Mouse (Mus musculus) splenic B cell, adult 2 months (primary cell): ENCODE measurements around the gene Urb1.
"Not testable (repeated sequence)": the region's sequence is repeated elsewhere in the genome, so short reads cannot be mapped to it uniquely, and the experiment has no call there.

Source experiments
- DNase-seq: peaks from one replicate; pipeline ENCODE4 v3.0.0-alpha.2; 2011; ENCODE audit warnings: low read depth, low spot score
- H3K27me3 ChIP-seq: 2 replicates; pipeline ENCODE4 v1.6.1; 2012; ENCODE audit warnings: mild to moderate bottlenecking, low read length, moderate library complexity, mixed read lengths; ENCODE audit not compliant: control insufficient read depth, poor library complexity, insufficient read depth, severe bottlenecking
- H3K36me3 ChIP-seq: 2 replicates; pipeline ENCODE4 v1.6.1; 2012; ENCODE audit warnings: mild to moderate bottlenecking, low read length, moderate library complexity, mixed read lengths; ENCODE audit not compliant: control insufficient read depth, poor library complexity, insufficient read depth, severe bottlenecking

The Urb1 gene

DNA sequence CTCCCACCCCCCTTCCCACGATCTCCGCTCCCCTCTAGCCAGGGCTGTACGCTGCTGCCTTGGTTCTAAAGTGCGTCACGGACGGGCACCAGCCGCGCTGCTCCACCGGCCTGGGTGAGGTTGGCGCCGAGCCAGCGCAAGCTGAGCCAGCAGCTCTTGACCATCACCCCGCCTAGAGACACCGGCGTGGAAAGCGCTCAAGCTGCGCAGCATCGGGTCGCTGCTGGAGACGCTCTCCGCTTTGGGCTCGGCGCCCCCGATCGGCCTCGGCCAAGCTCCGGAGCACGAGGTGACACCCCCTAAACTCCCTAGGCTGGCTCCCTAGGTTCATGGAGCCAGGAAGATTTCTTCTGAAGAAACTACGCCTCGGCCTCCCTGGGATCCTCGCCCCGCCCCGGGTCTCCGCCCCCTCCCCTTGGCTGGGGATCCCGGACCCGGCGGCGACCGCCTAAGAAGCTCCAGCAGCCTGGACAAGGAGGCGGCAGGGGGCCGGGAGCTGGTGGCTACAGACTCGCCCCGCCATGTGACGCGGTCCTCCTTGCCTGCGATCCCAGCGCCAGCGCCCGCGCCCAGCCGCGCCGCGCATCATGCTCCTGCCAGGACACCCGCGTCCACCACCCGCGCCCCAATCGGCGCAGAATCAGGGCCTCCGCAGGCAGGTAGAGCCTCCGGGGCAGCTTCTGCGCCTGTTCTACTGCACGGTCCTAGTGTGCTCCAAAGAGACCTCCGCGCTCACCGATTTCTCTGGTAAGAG lies 20.6 kb upstream of the Urb1 start:
- Histone ChIP-seq H3K27me3 (no peaks in the 10 kb centered on the region; the same call in 1 of the 2 replicates), H3K36me3 (no peaks in the 10 kb centered on the region)
- peak; percentile 26 for DNase-seq

- no peaks in the 10 kb centered on the region for H3K36me3 ChIP-seq
Observed at GRCm38 (mm10) chr16:90829894-90830685, 19.9 kb upstream of the Urb1 start.

GRCm38 (mm10) chr16:90829136-90829535 lies 18.9 kb upstream of the Urb1 start:
- Histone ChIP-seq H3K36me3 (no peaks in the 10 kb centered on the region), H3K27me3 (no peaks in the 10 kb centered on the region; the same call in 1 of the 2 replicates)
- DNase-seq: no peak

More at GRCm38 (mm10) chr16:90829894-90830685, 19.9 kb upstream of the Urb1 start:
- H3K27me3 ChIP-seq: no peaks in the 10 kb centered on the region; the same call in 1 of the 2 replicates
- DNase-seq: peak; percentile 30

DNA sequence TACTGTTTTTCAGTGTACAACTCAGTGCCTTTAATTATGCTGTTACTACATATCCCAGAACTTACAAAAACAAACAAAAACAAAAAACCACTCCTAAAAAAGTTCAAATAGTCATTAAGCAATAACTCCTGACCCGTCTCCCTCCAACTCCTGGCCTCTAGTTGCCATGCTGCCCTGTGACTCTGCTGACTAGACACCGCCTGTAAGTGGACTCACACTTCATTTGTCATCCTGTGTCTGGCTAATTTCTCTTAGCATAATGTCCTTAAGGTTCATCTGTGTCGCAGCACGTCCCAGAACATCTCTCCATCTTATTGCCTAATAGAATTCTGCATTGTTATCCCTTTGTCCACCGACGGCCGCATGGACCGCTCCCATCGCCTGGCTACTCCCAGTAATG lies 17.3 kb upstream of the Urb1 start:
- no peaks in the 10 kb centered on the region for H3K36me3 ChIP-seq
- H3K27me3 ChIP-seq: no peaks in the 10 kb centered on the region; the same call in 1 of the 2 replicates
- DNase-seq: no peak

- DNase-seq: no peak
- Histone ChIP-seq H3K36me3 (no peaks in the 10 kb centered on the region), H3K27me3 (no peaks in the 10 kb centered on the region; the same call in 1 of the 2 replicates)
Observed at GRCm38 (mm10) chr16:90826457-90826856, 16.2 kb upstream of the Urb1 start, which contains the start of gene Eva1c. Gene Eva1c (plus strand): TSS chr16:90826719.

DNA sequence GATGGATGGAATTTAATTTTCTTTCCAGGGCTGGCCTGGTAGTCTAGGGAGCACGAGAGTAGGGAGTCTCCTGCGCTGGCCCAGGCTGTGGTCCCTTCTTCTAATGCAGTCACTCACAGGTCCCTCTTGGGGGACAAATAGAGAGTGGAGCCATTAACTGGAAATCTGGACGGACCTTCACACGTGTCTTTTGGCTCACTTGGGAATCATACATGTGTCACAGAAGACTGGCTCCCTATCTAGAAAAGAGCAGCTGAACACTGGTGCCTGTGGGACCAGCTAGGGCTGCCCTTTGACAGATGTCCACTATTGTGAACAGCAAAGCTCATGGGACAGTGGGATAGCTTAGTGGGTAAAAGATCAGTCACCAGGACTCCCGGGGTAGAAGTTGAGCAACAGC lies 15.8 kb upstream of the Urb1 start:
- Histone ChIP-seq H3K27me3 (no peaks in the 10 kb centered on the region; the same call in 1 of the 2 replicates), H3K36me3 (no peaks in the 10 kb centered on the region)
- DNase-seq: no peak

DNA sequence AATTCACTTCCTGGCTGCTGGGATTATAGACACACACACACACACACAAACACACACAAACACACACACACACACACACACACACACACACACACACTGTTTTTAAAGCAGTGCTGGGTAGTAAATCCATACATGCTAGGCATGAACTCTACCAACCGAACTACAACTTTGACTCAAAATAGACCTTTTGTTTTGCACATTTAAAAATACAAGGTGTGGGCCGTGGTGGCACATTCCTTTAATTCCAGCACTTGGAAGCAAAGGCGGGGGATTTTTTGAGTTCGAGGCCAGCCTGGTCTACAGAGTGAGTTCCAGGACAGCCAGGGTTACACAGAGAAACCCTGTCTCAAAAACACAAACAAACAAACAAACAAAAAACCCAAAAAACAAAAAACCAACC lies 13.8 kb upstream of the Urb1 start:
- H3K27me3 ChIP-seq, H3K36me3 ChIP-seq, DNase-seq: not testable (repeated sequence)

GRCm38 (mm10) chr16:90822981-90823380 lies 12.8 kb upstream of the Urb1 start:
- Histone ChIP-seq H3K36me3 (no peaks in the 10 kb centered on the region), H3K27me3 (no peaks in the 10 kb centered on the region; the same call in 1 of the 2 replicates)
- DNase-seq: no peak

DNA sequence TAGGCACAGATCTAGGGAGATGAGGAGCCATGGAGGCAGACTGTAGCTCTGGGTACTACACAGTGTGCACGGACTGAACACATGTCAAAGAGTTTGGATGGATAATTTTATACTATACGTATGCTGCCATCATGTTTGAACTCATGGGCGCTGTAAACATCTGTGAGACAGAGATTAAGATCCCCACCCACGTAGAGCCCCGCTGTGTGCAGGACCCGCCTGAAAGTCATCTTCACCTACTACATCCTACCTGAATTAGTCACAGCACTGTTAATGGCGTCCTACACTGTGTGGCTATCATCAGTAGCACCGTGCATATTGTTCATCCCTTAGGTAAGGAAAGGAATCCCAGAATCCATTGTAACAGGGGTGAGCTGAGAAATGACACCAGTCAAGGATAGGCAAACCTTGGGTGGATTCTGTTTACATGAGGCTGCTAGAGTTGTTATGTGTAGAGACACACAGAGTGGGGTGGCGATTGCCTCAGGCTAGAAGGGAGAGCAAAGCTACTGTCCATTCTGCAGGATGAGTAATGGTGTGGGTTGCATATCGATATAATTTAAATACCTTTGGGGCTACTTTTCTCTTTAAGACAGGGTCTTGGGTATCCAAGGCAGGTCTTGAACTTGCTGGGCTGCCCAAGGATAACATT lies 12.2 kb upstream of the Urb1 start:
- no peaks in the 10 kb centered on the region for H3K36me3 ChIP-seq
- no peak for DNase-seq
- H3K27me3 ChIP-seq: no peaks in the 10 kb centered on the region; the same call in 1 of the 2 replicates

GRCm38 (mm10) chr16:90821046-90821697 lies 11.0 kb upstream of the Urb1 start:
- DNase-seq: no peak
- H3K36me3 ChIP-seq: no peaks in the 10 kb centered on the region
- no peaks in the 10 kb centered on the region; the same call in 1 of the 2 replicates for H3K27me3 ChIP-seq

GRCm38 (mm10) chr16:90820326-90820725 lies 10.1 kb upstream of the Urb1 start:
- H3K36me3 ChIP-seq: no peaks in the 10 kb centered on the region
- no peak for DNase-seq
- no peaks in the 10 kb centered on the region; the same call in 1 of the 2 replicates for H3K27me3 ChIP-seq

- Histone ChIP-seq H3K27me3 (no peaks in the 10 kb centered on the region), H3K36me3 (no peaks in the 10 kb centered on the region)
- no peak for DNase-seq
Observed at GRCm38 (mm10) chr16:90812086-90812485, 1.9 kb upstream of the Urb1 start.

DNA sequence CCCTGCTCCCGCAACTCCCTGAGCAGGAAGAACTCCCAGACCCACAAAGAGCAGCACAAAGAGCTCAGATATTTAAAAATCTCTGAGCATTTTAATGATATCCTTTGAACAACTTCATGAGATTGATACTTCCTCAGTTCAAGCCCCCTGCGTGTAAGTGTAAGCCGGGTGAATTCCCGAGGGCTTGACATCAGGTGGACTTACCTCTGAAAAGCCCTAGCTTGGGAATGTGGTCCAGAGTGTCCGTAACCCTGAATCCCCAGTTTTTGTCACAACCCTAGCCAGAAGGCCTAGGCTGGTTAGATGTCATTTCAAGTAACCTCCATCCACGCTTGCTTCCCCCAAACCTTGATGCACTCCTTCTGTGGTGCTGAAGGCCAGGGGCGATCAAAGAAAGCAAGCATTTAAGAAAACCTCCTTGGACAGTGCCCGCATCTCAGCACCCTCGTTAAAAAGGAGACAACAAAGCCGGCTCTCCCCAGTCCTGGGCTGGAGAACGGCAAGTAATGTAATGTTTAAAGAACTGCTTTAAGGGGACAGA lies 573 bp upstream of the Urb1 start:
- DNase-seq: no peak
- H3K36me3 ChIP-seq: no peaks in the 10 kb centered on the region

DNA sequence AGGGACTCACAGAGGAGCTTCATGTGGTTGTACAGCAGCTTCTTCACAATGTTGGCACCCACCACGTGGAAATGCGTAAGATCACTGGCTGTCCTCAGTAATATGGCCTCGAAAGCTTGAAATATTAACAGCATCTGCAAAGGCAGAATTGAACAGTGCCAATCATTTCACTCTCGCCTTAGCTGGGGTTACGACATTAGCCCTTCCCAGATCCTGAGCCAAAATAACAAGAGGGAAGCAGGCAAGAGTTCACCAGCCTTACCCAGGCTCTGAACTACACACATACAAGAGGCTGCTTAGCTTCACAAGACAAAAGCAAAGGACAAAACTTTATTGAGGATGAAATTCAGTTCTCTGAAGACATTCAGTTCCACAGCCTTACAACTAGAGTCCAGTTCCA lies 5.7 kb downstream of the Urb1 start:
- peaks cover 2% of the 10 kb centered on the region for H3K36me3 ChIP-seq
- no peak for DNase-seq
- H3K27me3 ChIP-seq: no peaks in the 10 kb centered on the region

More for the DNA sequence above, 573 bp upstream of the Urb1 start:
- H3K27me3 ChIP-seq: no peaks in the 10 kb centered on the region
